Mouse (Mus musculus) cortical plate, adult 2 months (tissue): ENCODE measurements around the gene AB124611. TPM values are rescaled to one million over a fixed set of nuclear protein-coding genes. Genes with fewer than 3 reads are reported as not detected.

Experiments
- H3K27ac ChIP-seq: fragments of 200-500 bp; 2 replicates; pipeline ENCODE4 v1.5.1; 2012; ENCODE audit warnings: low read length, control low read depth, inconsistent platforms; ENCODE audit not compliant: insufficient read depth
- H3K4me1 ChIP-seq: fragments of 200-500 bp; 2 replicates; pipeline ENCODE4 v1.6.1; 2011; ENCODE audit warnings: low read length; ENCODE audit not compliant: control insufficient read depth, insufficient read depth
- H3K4me3 ChIP-seq: fragments of 200-500 bp; 2 replicates; pipeline ENCODE4 v1.5.1; 2011; ENCODE audit warnings: mild to moderate bottlenecking, low read length, control low read depth; ENCODE audit not compliant: insufficient read depth
- CTCF ChIP-seq: fragments of 200-500 bp; IDR thresholded peaks from 2 replicates; pipeline ENCODE4 v1.5.1; 2011; ENCODE audit warnings: mild to moderate bottlenecking, control low read depth, low read length; ENCODE audit not compliant: insufficient read depth; ENCODE audit errors: extremely low read depth
- POLR2A ChIP-seq: fragments of 200-500 bp; IDR thresholded peaks from 2 replicates; pipeline ENCODE4 v1.6.1; 2011; ENCODE audit warnings: mild to moderate bottlenecking, low read length, control low read depth; ENCODE audit not compliant: insufficient read depth; ENCODE audit errors: extremely low read depth
- polyA plus RNA-seq: library from polyadenylated mRNA; depleted of rRNA; stranded (reverse); fragments of >200 nt; gene quantifications from 2 replicates; pipeline ENCODE4 v1.2.3, GENCODE M21; 2012

The AB124611 gene
- polyA plus RNA-seq, 1 experiment = 0.86 TPM

DNA sequence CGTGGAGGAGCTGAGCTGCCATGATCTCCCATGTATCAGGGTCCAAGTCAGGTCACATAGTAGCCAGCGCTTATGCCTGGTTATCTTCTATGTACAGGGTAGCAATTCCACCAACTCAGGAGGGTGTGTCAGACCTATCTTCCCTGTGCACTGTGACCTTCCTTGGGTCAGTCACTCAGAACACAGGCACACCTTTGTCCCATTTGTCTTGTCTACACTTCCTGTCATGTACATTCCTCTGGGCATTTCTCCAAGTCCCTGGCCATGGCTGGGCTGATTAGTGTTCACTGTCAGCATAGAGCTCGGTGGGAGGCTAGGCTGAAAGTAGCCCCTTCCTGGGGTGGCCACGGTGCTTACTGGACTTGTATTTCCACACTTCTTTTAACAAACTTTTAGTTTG lies 32.4 kb downstream of the AB124611 start:
- Histone ChIP-seq H3K4me1 (no peaks in the 10 kb centered on the region; the same call in 1 of the 2 replicates), H3K27ac (no peak overlapping the region), H3K4me3 (no peak overlapping the region)
- TF ChIP-seq CTCF (no peak), POLR2A (no peak)

DNA sequence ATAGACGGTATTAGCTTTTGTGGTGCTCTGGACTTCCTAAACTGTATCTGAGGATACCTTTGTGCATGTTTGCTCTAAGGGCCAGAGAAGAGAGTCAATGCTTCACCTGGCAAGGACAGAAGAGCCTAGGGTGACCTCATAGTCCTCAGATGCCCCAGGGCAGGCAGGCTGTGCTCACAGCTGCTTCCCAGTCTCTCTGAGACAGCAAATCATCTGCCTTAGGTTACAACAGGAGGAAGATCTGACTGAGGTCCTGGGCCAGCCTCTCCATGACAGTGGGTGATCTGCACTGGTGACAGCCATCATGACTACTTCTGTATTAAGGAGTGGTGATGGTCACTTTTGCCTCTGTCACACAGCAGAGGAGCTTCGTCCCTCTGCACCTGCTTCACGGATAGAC lies 33.2 kb downstream of the AB124611 start:
- H3K4me1 ChIP-seq = no peaks in the 10 kb centered on the region; the same call in 1 of the 2 replicates
- TF ChIP-seq POLR2A (no peak), CTCF (no peak)
- H3K4me3 ChIP-seq = no peak overlapping the region
- no peak overlapping the region for H3K27ac ChIP-seq

GRCm38 (mm10) chr9:21564420-21564819 lies 38.4 kb downstream of the AB124611 start:
- Histone ChIP-seq H3K4me1 (peaks cover 2% of the 10 kb centered on the region; the same call in 1 of the 2 replicates), H3K27ac (no peak overlapping the region), H3K4me3 (no peak overlapping the region)
- TF ChIP-seq CTCF (no peak), POLR2A (no peak)

GRCm38 (mm10) chr9:21565004-21565586 lies 39.1 kb downstream of the AB124611 start:
- Histone ChIP-seq H3K27ac (no peak overlapping the region), H3K4me1 (peaks cover 2% of the 10 kb centered on the region; the same call in 1 of the 2 replicates), H3K4me3 (no peak overlapping the region)
- TF ChIP-seq POLR2A = no peak
- no peak for TF ChIP-seq CTCF

GRCm38 (mm10) chr9:21566538-21566937 lies 40.6 kb downstream of the AB124611 start:
- Histone ChIP-seq H3K27ac (no peak overlapping the region), H3K4me3 (no peak overlapping the region), H3K4me1 (0 out of 2 replicates have a peak, but pooled peaks cover 2% of the 10 kb centered on the region)
- TF ChIP-seq POLR2A (no peak), CTCF (no peak)

GRCm38 (mm10) chr9:21567051-21567450 lies 41.1 kb downstream of the AB124611 start:
- H3K4me1 ChIP-seq = 0 out of 2 replicates have a peak, but pooled peaks cover 2% of the 10 kb centered on the region
- no peak overlapping the region for H3K4me3 ChIP-seq
- no peak overlapping the region for H3K27ac ChIP-seq
- TF ChIP-seq POLR2A (no peak), CTCF (no peak)

DNA sequence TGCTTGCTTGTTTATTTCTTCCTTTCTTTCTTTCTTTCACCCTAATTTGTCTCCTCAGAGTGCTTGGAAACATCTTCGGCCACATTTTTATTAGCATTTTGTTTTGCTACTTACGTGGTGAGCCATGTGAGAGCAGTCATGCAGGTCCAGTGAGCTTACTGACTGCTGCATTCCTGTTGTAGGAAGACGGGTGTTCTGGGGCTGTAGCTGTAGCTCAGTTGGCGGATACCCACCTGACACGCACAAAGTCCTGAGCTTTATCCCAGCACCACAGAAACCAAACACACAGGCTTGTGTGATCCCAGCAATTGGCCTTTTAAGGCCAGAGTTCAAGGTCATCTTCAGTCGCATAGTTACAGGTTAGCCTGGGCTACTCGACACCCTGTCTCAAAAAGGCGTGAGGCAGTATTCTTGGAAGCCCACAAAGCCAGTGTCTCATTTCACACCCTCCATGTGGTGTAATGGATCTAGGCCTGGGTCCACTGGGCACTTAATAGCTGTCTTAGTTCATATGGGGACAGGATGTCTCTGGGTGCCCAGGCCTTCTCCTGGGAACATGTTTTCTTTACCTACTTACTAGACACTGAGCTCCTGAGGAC lies 42.8 kb downstream of the AB124611 start:
- H3K4me3 ChIP-seq = no peak overlapping the region
- H3K4me1 ChIP-seq = 0 out of 2 replicates have a peak, but pooled peaks cover 2% of the 10 kb centered on the region
- TF ChIP-seq CTCF = no peak
- no peak for TF ChIP-seq POLR2A
- no peak overlapping the region for H3K27ac ChIP-seq

DNA sequence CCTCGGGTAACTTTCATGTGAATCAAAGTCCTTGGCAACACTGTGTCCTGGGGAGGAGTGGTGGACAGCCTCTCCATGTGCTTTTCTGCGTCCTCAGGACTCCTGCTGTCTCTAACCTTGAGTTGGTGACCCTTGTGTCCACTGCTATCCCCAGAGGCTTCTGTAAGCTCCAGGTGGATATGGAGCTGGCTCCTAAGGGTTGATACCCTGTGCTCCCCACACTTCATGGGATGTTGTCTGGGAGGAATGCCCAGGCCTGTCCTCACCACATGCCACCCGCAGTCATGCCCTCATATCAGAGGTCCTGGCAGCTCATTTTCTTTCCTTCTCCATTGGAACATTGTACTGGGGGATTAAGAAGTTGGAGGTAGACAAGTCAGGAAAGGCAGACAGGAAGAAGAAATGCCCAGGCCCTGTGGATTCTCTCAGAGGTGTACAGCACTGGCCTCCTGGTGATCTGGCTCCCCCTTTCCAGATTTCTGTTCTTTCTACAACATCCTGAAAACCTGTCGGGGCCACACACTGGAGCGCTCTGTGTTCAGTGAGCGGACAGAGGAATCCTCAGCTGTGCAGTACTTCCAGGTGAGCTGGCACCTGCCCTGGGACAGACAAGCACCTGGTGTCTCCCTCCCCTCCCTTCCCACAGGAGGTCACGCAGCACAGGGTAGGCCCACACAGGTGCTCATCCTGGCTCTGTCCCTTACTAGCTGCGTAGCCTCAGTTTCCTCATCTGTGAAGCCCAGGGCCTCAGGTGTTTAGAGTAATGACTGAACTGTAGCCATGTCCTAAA lies 48.2 kb downstream of the AB124611 start:
- TF ChIP-seq CTCF (no peak), POLR2A (no peak)

GRCm38 (mm10) chr9:21575253-21575652 lies 49.3 kb downstream of the AB124611 start:
- TF ChIP-seq CTCF (no peak), POLR2A (no peak)
- no peak overlapping the region for H3K27ac ChIP-seq

More for the DNA sequence above, 48.2 kb downstream of the AB124611 start:
- Histone ChIP-seq H3K4me3 (no peak overlapping the region), H3K4me1 (no peaks in the 10 kb centered on the region), H3K27ac (no peak overlapping the region)

DNA sequence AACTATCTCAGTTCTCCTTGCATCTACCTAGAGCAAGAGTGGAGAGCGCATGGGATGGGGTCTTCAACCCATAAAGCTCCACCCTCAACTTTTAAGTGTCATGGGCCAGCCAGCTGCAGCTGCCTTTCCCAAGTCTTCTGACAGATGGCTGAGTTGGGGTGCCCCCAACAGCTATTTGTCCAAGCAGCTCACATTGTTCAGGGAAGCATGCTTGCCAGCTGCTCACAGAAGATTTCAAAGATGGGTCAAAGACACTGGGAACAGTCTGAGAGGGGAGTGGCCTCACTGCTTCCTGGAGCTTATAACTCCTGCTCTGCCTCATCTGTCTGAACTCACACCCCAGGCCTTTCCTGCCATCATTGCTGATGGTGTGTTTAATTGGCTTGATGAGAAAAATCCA lies 50.3 kb downstream of the AB124611 start:
- H3K27ac ChIP-seq = no peak overlapping the region

More at GRCm38 (mm10) chr9:21575253-21575652, 49.3 kb downstream of the AB124611 start:
- Histone ChIP-seq H3K4me1 (no peaks in the 10 kb centered on the region), H3K4me3 (no peak overlapping the region)

More for the DNA sequence above, 50.3 kb downstream of the AB124611 start:
- no peak overlapping the region for H3K4me3 ChIP-seq
- TF ChIP-seq POLR2A (no peak), CTCF (no peak)
- H3K4me1 ChIP-seq = no peaks in the 10 kb centered on the region
